Mouse (Mus musculus) forebrain, embryonic 11.5 days (tissue): ENCODE measurements around the gene Apoc4. TPM values are rescaled to one million over a fixed set of nuclear protein-coding genes. Genes with fewer than 3 reads are reported as not detected.

Experiments
- ATAC-seq: fragments of 200-750 bp; cut with Nextera tagmentation; replicated peaks from 2 replicates; pipeline ENCODE4 v1.8.0; 2017; ENCODE audit warnings: moderate TSS enrichment; ENCODE audit not compliant: low FRiP score
- DNase-seq: peaks from one replicate; pipeline ENCODE4 v3.0.0-alpha.2; 2017; ENCODE audit warnings: low spot score
- H3K27ac ChIP-seq: fragments of 300-500 bp; sonication (generic); 2 replicates; pipeline ENCODE4 v1.5.1; 2014; ENCODE audit warnings: low read depth, low read length
- H3K27me3 ChIP-seq: fragments of 300-500 bp; sonication (generic); 2 replicates; pipeline ENCODE4 v1.6.1; 2014; ENCODE audit warnings: mild to moderate bottlenecking, low read length, mixed read lengths; ENCODE audit not compliant: control insufficient read depth, insufficient read depth
- H3K36me3 ChIP-seq: fragments of 300-500 bp; sonication (generic); 2 replicates; pipeline ENCODE4 v1.6.1; 2014; ENCODE audit warnings: mild to moderate bottlenecking, low read length, moderate library complexity, mixed read lengths; ENCODE audit not compliant: control insufficient read depth, insufficient read depth
- H3K4me1 ChIP-seq: fragments of 300-500 bp; sonication (generic); replicated peaks from 2 replicates; pipeline ENCODE4 v1.6.1; 2014; ENCODE audit warnings: low read length, mixed read lengths; ENCODE audit not compliant: control insufficient read depth, insufficient read depth
- H3K4me2 ChIP-seq: fragments of 300-500 bp; sonication (generic); 2 replicates; pipeline ENCODE4 v1.6.1; 2014; ENCODE audit warnings: low read depth, mild to moderate bottlenecking, low read length, moderate library complexity, mixed read lengths; ENCODE audit not compliant: severe bottlenecking
- H3K4me3 ChIP-seq: fragments of 300-500 bp; sonication (generic); 2 replicates; pipeline ENCODE4 v1.5.1; 2014; ENCODE audit warnings: low read depth, low read length
- H3K9ac ChIP-seq: fragments of 300-500 bp; sonication (generic); 2 replicates; pipeline ENCODE4 v1.6.1; 2014; ENCODE audit warnings: low read length
- H3K9me3 ChIP-seq: fragments of 300-500 bp; sonication (generic); 2 replicates; pipeline ENCODE4 v1.6.1; 2016; ENCODE audit warnings: low read length, mixed read lengths; ENCODE audit not compliant: control insufficient read depth
- WGBS: fragments of 180-500 bp; shearing (Covaris S2); extraction: QIAGEN DNeasy Blood & Tissue Kit; methylation state at CpG from one replicate; pipeline ENCODE4 v1.1.7; 2014; 5-methylcytosine and 5-hydroxymethylcytosine counted together
- polyA plus RNA-seq: library from polyadenylated mRNA; unstranded; fragments of >200 nt; fragmentation: Nextera tagmentation; extraction: Ambion mirVana; gene quantifications from 2 replicates; pipeline ENCODE4 v1.2.1, GENCODE M21; 2014

Gene Apoc4
- not detected in 2 replicates for polyA plus RNA-seq

- DNase-seq (no peak), ATAC-seq (no peak)
- 65% methylated on average over 8 of the region's 8 CpGs for WGBS
- Histone ChIP-seq H3K4me3 (no peak within 1 kb of the TSS), H3K4me2 (no peak within 1 kb of the TSS), H3K27ac (no peak within 1 kb of the TSS), H3K9me3 (no peaks in the 10 kb centered on the region), H3K4me1 (no peaks in the 10 kb centered on the region), H3K36me3 (no peaks in the 10 kb centered on the region), H3K9ac (no peak within 1 kb of the TSS), H3K27me3 (no peaks in the 10 kb centered on the region)
These were observed at the start of gene Apoc4, which contains the start of gene Gm44805 for GRCm38 (mm10) chr7:19681202-19681694. Gene Apoc4, minus strand, starts transcription at chr7:19681479. Gene Gm44805, minus strand, starts transcription at chr7:19681423.

- Histone ChIP-seq H3K4me1 (no peaks in the 10 kb centered on the region), H3K27ac (no peak overlapping the region), H3K36me3 (peaks cover 4% of the 10 kb centered on the region), H3K4me3 (no peak overlapping the region), H3K4me2 (no peak overlapping the region), H3K9me3 (peaks cover under 1% of the 10 kb centered on the region; the same call in 1 of the 2 replicates), H3K9ac (no peak overlapping the region), H3K27me3 (no peaks in the 10 kb centered on the region)
- DNase-seq (no peak), ATAC-seq (no peak)
- WGBS = 96% methylated on average over 4 of the region's 4 CpGs
These were observed 45.3 kb upstream of the Apoc4 start for GRCm38 (mm10) chr7:19726541-19726940.

- H3K27me3 ChIP-seq = no peaks in the 10 kb centered on the region
- ATAC-seq (no peak), DNase-seq (no peak)
- H3K4me2 ChIP-seq = no peak overlapping the region
- no peaks in the 10 kb centered on the region for H3K4me1 ChIP-seq
- no peak overlapping the region for H3K4me3 ChIP-seq
- no peak overlapping the region for H3K9ac ChIP-seq
- 94% methylated on average over 12 of the region's 12 CpGs for WGBS
- H3K27ac ChIP-seq = no peak overlapping the region
- peaks cover 2% of the 10 kb centered on the region for H3K36me3 ChIP-seq
- peaks cover 7% of the 10 kb centered on the region; the same call in 1 of the 2 replicates for H3K9me3 ChIP-seq
These were observed 42.9 kb upstream of the Apoc4 start for GRCm38 (mm10) chr7:19724167-19724566.

GRCm38 (mm10) chr7:19722754-19723195, 41.5 kb upstream of the Apoc4 start:
- Histone ChIP-seq H3K9ac (no peak overlapping the region), H3K4me3 (no peak overlapping the region), H3K27me3 (no peaks in the 10 kb centered on the region), H3K4me1 (no peaks in the 10 kb centered on the region), H3K36me3 (peaks cover 2% of the 10 kb centered on the region; the same call in 1 of the 2 replicates), H3K27ac (no peak overlapping the region), H3K9me3 (peaks cover 7% of the 10 kb centered on the region; the same call in 1 of the 2 replicates), H3K4me2 (no peak overlapping the region)
- no peak for ATAC-seq
- WGBS = 89% methylated on average over 6 of the region's 6 CpGs
- DNase-seq = no peak

GRCm38 (mm10) chr7:19719200-19719599, 37.9 kb upstream of the Apoc4 start:
- no peaks in the 10 kb centered on the region; the same call in 1 of the 2 replicates for H3K4me1 ChIP-seq
- H3K9ac ChIP-seq = no peak overlapping the region
- H3K36me3 ChIP-seq = peaks cover 2% of the 10 kb centered on the region; the same call in 1 of the 2 replicates
- DNase-seq = no peak
- peaks cover 7% of the 10 kb centered on the region; the same call in 1 of the 2 replicates for H3K9me3 ChIP-seq
- no peak overlapping the region for H3K27ac ChIP-seq
- no peak overlapping the region for H3K4me3 ChIP-seq
- no peaks in the 10 kb centered on the region for H3K27me3 ChIP-seq
- H3K4me2 ChIP-seq = no peak overlapping the region
- no peak for ATAC-seq
- 82% methylated on average over 4 of the region's 4 CpGs for WGBS

DNA sequence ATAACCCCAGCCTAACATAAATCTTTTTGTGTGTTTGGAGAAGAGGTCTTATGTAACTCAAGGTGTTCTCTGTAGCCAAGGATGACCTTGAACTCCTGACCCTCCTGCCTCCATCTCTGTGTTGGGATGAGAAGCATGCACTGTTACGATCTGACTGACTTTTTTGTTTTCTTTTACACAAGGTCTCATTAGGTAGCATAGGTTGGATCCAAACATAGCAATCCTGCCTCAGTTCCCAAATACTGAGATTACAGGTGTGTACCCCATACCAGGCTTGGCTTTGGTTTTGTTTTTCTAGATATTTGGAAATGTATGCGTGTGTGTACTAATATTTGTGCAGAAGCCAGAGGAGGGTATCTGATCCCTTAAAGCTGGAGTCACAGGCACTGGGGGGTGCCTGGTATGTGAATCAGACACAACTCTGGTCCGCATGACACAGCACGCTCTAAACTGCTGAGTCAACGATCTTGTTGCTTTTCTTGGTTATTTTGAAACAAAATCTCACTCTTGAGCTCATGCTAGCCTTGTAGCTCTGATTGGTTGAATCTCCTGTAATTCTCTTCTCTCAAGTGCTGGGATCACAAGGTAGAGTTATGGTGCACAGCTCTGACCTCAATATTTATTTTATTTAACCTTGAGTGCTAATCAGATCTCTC, 37.1 kb upstream of the Apoc4 start:
- Histone ChIP-seq H3K27me3 (no peaks in the 10 kb centered on the region), H3K4me2 (no peak overlapping the region), H3K9ac (no peak overlapping the region), H3K27ac (no peak overlapping the region), H3K36me3 (peaks cover 2% of the 10 kb centered on the region; the same call in 1 of the 2 replicates), H3K9me3 (peaks cover 7% of the 10 kb centered on the region; the same call in 1 of the 2 replicates), H3K4me1 (peaks cover 4% of the 10 kb centered on the region), H3K4me3 (no peak overlapping the region)
- ATAC-seq (no peak), DNase-seq (no peak)
- WGBS = 93% methylated on average over 5 of the region's 5 CpGs

- no peak overlapping the region for H3K4me2 ChIP-seq
- H3K9ac ChIP-seq = no peak overlapping the region
- no peaks in the 10 kb centered on the region; the same call in 1 of the 2 replicates for H3K36me3 ChIP-seq
- 87% methylated on average over 4 of the region's 4 CpGs for WGBS
- ATAC-seq (no peak), DNase-seq (no peak)
- H3K4me3 ChIP-seq = no peak overlapping the region
- no peak overlapping the region for H3K27ac ChIP-seq
- H3K27me3 ChIP-seq = no peaks in the 10 kb centered on the region
- peaks cover 7% of the 10 kb centered on the region; the same call in 1 of the 2 replicates for H3K9me3 ChIP-seq
- peaks cover 4% of the 10 kb centered on the region for H3K4me1 ChIP-seq
These were observed 36.1 kb upstream of the Apoc4 start for GRCm38 (mm10) chr7:19717346-19717745.

GRCm38 (mm10) chr7:19716822-19717221, 35.5 kb upstream of the Apoc4 start:
- Histone ChIP-seq H3K27ac (no peak overlapping the region), H3K4me2 (peak overlapping the region; percentile 50; the same call in 1 of the 2 replicates), H3K27me3 (no peaks in the 10 kb centered on the region), H3K36me3 (no peaks in the 10 kb centered on the region; the same call in 1 of the 2 replicates), H3K9me3 (peaks cover 7% of the 10 kb centered on the region; the same call in 1 of the 2 replicates), H3K4me1 (peaks cover 4% of the 10 kb centered on the region), H3K9ac (no peak overlapping the region), H3K4me3 (no peak overlapping the region)
- WGBS = 75% methylated on average over 2 of the region's 2 CpGs
- ATAC-seq (no peak), DNase-seq (no peak)
